Mouse (Mus musculus): ENCODE measurements around the gene Csrp1. TPM values are rescaled to one million over a fixed set of nuclear protein-coding genes. Genes with fewer than 3 reads are reported as not detected.

Csrp1 gene
- total RNA-seq (2014; rRNA removed): 48.1 and 64.3 TPM in 2 replicates
- 21.6 and 25.1 TPM in 2 replicates for polyA plus RNA-seq (2015; fragmentation: Nextera tagmentation; extraction: Ambion mirVana)

DNA sequence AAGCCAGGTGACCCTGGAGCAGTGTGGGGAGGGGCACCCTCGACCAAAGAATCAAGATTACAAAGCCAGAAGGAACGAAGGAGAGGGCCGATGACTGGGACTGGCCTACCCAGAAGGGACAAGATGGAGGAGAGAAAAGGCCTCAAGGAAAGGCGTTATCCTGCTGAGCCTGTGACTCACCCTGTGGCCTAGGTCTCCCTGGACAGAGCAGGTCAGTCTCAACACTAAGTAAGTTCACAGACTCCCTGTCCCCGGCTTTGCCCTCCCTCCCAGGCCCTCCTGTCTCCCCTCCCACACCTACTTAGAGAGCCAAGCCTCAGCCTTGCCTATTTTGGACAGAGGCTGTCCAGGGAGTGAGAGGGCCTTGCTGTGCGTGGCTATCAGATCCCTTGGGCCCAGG, at the start of gene Csrp1:
TSS of gene Csrp1 (plus strand) at position 79 of the 400 bp plus-strand sequence.
- Histone ChIP-seq H3K9ac (replicated peaks; ENCODE audit: low read length, poor library complexity, severe bottlenecking) (no peak within 1 kb of the TSS), H3K27me3 (ENCODE audit: insufficient read depth, low read length) (no peaks in the 10 kb centered on the region), H3K36me3 (ENCODE audit: insufficient read depth, low read length) (no peaks in the 10 kb centered on the region), H3K27ac (ENCODE audit: low read depth, low read length) (no peak within 1 kb of the TSS), H3K4me1 (ENCODE audit: insufficient read depth, low read length) (no peaks in the 10 kb centered on the region), H3K4me2 (ENCODE audit: low read depth, low read length, poor library complexity, severe bottlenecking) (no peak within 1 kb of the TSS), H3K4me3 (ENCODE audit: low read depth, low read length) (no peak within 1 kb of the TSS), H3K9me3 (ENCODE audit: low read length) (no peaks in the 10 kb centered on the region)
- 75% methylated on average over 6 of the region's 6 CpGs for WGBS
- ATAC-seq (ENCODE audit: low FRiP score) (no peak), DNase-seq (ENCODE audit: low spot score) (no peak)
- no peak for TF ChIP-seq CTCF (IDR thresholded peaks at IDR 0.05)

DNA sequence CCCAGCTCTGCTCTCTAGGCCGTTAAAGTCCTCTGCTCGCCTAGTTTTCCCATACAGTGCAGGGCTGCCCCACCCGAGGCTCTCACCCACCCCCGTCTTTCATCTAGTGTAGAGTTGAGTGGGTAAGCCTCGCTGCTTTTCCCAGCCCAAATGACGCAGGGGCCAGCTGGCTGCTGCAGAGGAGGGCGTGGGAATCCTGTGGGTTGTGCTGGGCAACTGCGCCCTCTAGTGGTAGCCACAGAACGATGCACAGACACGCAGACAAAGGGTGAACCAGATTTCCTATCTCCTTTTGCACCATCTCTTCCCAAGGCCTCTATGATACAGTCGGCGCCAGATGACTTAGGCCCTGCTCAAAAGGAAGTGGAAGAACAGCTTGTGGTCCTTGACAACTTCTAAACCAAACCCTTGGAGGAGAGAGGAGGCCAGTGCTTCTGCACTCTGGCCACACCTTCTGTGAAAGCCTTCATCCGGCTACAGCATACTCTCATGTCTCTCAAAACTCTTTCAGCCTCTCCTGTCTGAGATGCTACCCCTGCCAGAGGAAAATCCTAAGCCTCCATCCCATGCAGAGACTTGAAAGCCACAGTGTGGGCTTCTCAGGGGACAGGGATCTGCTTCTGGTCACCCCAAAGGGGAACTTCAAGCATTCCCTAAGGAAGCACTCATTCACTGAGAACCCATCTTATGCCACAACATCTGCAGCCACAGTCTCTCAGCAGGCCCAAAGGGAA, 49.3 kb upstream of the Csrp1 start:
- H3K27me3 ChIP-seq (ENCODE audit: insufficient read depth, low read length): no peaks in the 10 kb centered on the region
- WGBS: 7% methylated on average over 13 of the region's 13 CpGs
- peak overlapping the region; percentile 26 for H3K4me2 ChIP-seq (ENCODE audit: low read depth, low read length, poor library complexity, severe bottlenecking)
- H3K4me1 ChIP-seq (ENCODE audit: insufficient read depth, low read length): peaks cover 4% of the 10 kb centered on the region; the same call in 1 of the 2 replicates
- peak overlapping the region; percentile 53; the same call in 1 of the 2 replicates for H3K27ac ChIP-seq (ENCODE audit: low read depth, low read length)
- peak; percentile 100 for TF ChIP-seq CTCF (IDR thresholded peaks at IDR 0.05)
- 0 out of 2 replicates have a peak overlapping the region, but pooled peaks have one; percentile 30 for H3K9ac ChIP-seq (replicated peaks; ENCODE audit: low read length, poor library complexity, severe bottlenecking)
- DNase-seq (ENCODE audit: low spot score) (peak; percentile 91), ATAC-seq (ENCODE audit: low FRiP score) (peak; percentile 83)
- H3K4me3 ChIP-seq (ENCODE audit: low read depth, low read length): no peak overlapping the region
- no peaks in the 10 kb centered on the region for H3K9me3 ChIP-seq (ENCODE audit: low read length)
- H3K36me3 ChIP-seq (ENCODE audit: insufficient read depth, low read length): no peaks in the 10 kb centered on the region

DNA sequence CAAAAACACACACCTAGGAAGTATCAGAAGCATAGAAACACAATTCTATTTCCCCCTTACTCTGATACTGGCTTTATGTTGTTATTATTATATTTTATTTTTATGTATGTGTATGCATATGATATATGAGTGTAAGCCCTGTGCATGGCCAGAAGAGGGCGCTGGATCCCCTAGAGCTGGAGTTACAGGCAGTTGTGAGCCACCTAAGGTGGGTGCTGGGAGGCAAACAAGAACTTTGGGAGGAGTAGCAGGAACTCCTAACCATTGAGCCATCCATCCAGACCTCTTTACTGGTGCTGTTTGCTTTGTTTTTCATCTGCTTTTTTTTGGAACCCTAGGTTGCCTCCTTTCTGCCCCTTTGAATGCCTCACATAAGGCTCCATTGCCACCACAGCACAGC, 48.5 kb upstream of the Csrp1 start:
- H3K4me3 ChIP-seq (ENCODE audit: low read depth, low read length): no peak overlapping the region
- 35% methylated on average over 1 of the region's 1 CpGs for WGBS
- no peak overlapping the region for H3K27ac ChIP-seq (ENCODE audit: low read depth, low read length)
- peak; percentile 68 for TF ChIP-seq CTCF (IDR thresholded peaks at IDR 0.05)
- no peaks in the 10 kb centered on the region for H3K9me3 ChIP-seq (ENCODE audit: low read length)
- no peak overlapping the region for H3K4me2 ChIP-seq (ENCODE audit: low read depth, low read length, poor library complexity, severe bottlenecking)
- H3K27me3 ChIP-seq (ENCODE audit: insufficient read depth, low read length): no peaks in the 10 kb centered on the region
- H3K36me3 ChIP-seq (ENCODE audit: insufficient read depth, low read length): no peaks in the 10 kb centered on the region
- peaks cover 4% of the 10 kb centered on the region; the same call in 1 of the 2 replicates for H3K4me1 ChIP-seq (ENCODE audit: insufficient read depth, low read length)
- ATAC-seq (ENCODE audit: low FRiP score) (no peak), DNase-seq (ENCODE audit: low spot score) (no peak)
- H3K9ac ChIP-seq (replicated peaks; ENCODE audit: low read length, poor library complexity, severe bottlenecking): no peak overlapping the region

DNA sequence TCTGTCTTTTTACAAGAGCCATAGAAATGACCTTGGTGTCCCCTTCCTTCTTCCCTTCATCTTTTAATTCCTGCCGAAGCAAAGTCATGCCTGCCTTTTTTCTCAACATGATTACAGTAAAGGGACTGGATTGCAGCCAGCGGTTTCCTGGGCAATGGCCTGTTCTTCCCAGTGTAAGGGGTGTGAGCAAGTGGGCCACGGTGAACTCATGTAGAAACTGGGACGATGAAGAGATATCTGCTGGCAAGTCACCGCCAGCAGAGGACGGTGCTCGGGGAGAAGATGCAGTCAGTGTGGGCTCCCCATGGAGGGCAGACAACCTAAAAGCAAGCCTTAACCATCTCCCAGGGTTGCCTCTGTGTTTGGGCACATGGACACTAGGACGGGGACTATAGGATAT, 47.9 kb upstream of the Csrp1 start:
- Histone ChIP-seq H3K4me1 (ENCODE audit: insufficient read depth, low read length) (peaks cover 4% of the 10 kb centered on the region; the same call in 1 of the 2 replicates), H3K4me3 (ENCODE audit: low read depth, low read length) (no peak overlapping the region), H3K36me3 (ENCODE audit: insufficient read depth, low read length) (no peaks in the 10 kb centered on the region), H3K9me3 (ENCODE audit: low read length) (no peaks in the 10 kb centered on the region), H3K27me3 (ENCODE audit: insufficient read depth, low read length) (no peaks in the 10 kb centered on the region), H3K27ac (ENCODE audit: low read depth, low read length) (no peak overlapping the region), H3K4me2 (ENCODE audit: low read depth, low read length, poor library complexity, severe bottlenecking) (no peak overlapping the region), H3K9ac (replicated peaks; ENCODE audit: low read length, poor library complexity, severe bottlenecking) (no peak overlapping the region)
- WGBS: 51% methylated on average over 8 of the region's 8 CpGs
- ATAC-seq (ENCODE audit: low FRiP score): no peak
- DNase-seq (ENCODE audit: low spot score): peak; percentile 51
- TF ChIP-seq CTCF (IDR thresholded peaks at IDR 0.05): peak; percentile 33

DNA sequence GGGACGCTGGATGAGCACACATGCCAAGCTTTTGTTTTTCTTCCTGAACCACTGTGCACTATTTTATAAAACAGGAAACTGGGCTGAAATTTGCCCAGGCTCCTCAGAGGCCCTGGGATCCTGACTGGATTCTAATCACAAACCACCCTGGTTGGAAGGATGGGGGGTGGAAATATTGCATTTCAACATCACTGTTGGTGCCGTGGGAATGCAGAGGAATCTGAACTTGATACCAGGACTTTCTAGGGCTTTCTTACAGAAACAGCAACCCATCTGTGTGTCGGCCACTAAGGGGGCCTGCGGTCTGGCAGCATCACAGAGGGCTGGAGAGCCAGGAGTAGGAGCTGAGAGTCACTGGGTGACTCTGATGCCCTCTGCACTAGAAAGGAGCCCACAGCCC, 47.5 kb upstream of the Csrp1 start:
- H3K36me3 ChIP-seq (ENCODE audit: insufficient read depth, low read length): no peaks in the 10 kb centered on the region
- no peak overlapping the region for H3K4me2 ChIP-seq (ENCODE audit: low read depth, low read length, poor library complexity, severe bottlenecking)
- DNase-seq (ENCODE audit: low spot score) (no peak), ATAC-seq (ENCODE audit: low FRiP score) (no peak)
- peaks cover 4% of the 10 kb centered on the region; the same call in 1 of the 2 replicates for H3K4me1 ChIP-seq (ENCODE audit: insufficient read depth, low read length)
- H3K4me3 ChIP-seq (ENCODE audit: low read depth, low read length): no peak overlapping the region
- no peak overlapping the region for H3K9ac ChIP-seq (replicated peaks; ENCODE audit: low read length, poor library complexity, severe bottlenecking)
- H3K27ac ChIP-seq (ENCODE audit: low read depth, low read length): no peak overlapping the region
- TF ChIP-seq CTCF (IDR thresholded peaks at IDR 0.05): no peak
- H3K9me3 ChIP-seq (ENCODE audit: low read length): no peaks in the 10 kb centered on the region
- WGBS: 78% methylated on average over 4 of the region's 4 CpGs
- no peaks in the 10 kb centered on the region for H3K27me3 ChIP-seq (ENCODE audit: insufficient read depth, low read length)

DNA sequence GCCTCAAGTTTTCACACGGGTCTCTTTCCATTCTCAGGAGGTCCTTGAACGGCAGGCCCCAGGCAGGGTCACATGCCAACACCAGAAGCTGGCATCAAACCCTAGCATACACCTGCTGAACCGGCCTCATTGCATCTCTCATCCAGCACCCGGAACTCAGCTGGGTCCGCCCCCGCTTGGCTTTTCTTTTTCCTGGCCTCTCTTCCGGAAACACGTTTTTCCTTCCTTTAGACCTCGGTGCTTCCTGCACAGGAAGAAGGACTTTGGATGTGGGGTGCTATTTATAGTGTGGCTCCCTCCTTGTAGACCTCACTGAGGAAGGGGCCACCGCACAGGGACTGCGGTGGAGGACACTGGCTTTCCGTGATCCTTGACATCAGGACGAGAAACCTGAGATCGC, 46.4 kb upstream of the Csrp1 start:
- H3K9me3 ChIP-seq (ENCODE audit: low read length): no peaks in the 10 kb centered on the region
- no peak overlapping the region for H3K9ac ChIP-seq (replicated peaks; ENCODE audit: low read length, poor library complexity, severe bottlenecking)
- 85% methylated on average over 14 of the region's 14 CpGs for WGBS
- H3K4me3 ChIP-seq (ENCODE audit: low read depth, low read length): no peak overlapping the region
- no peaks in the 10 kb centered on the region for H3K36me3 ChIP-seq (ENCODE audit: insufficient read depth, low read length)
- H3K27me3 ChIP-seq (ENCODE audit: insufficient read depth, low read length): no peaks in the 10 kb centered on the region
- no peak for TF ChIP-seq CTCF (IDR thresholded peaks at IDR 0.05)
- H3K4me2 ChIP-seq (ENCODE audit: low read depth, low read length, poor library complexity, severe bottlenecking): no peak overlapping the region
- ATAC-seq (ENCODE audit: low FRiP score) (no peak), DNase-seq (ENCODE audit: low spot score) (no peak)
- H3K27ac ChIP-seq (ENCODE audit: low read depth, low read length): no peak overlapping the region
- peaks cover 4% of the 10 kb centered on the region; the same call in 1 of the 2 replicates for H3K4me1 ChIP-seq (ENCODE audit: insufficient read depth, low read length)

Data from midbrain, postnatal 0 days (tissue).